Mouse (Mus musculus): ENCODE data around the gene Tctex1d2.
"Not testable (repeated sequence)": the region's sequence is repeated elsewhere in the genome, so short reads cannot be mapped to it uniquely, and the experiment has no call there.

Tctex1d2 gene

GRCm38 (mm10) chr16:32433138-32433537, 13.6 kb downstream of the Tctex1d2 start:
- no peak for DNase-seq

GRCm38 (mm10) chr16:32434066-32434465, 14.6 kb downstream of the Tctex1d2 start:
- DNase-seq: peak; percentile 63 to 78

- no peak for DNase-seq
Observed at GRCm38 (mm10) chr16:32434691-32435090, 15.2 kb downstream of the Tctex1d2 start.

- no peak for DNase-seq
Observed at GRCm38 (mm10) chr16:32436657-32437056, 17.2 kb downstream of the Tctex1d2 start.

GRCm38 (mm10) chr16:32437266-32437665, 17.8 kb downstream of the Tctex1d2 start:
- no peak for DNase-seq

- DNase-seq: no peak
Observed at GRCm38 (mm10) chr16:32441432-32441831, 21.9 kb downstream of the Tctex1d2 start.

GRCm38 (mm10) chr16:32444615-32445014, 25.1 kb downstream of the Tctex1d2 start:
- not testable (repeated sequence) for DNase-seq

GRCm38 (mm10) chr16:32445558-32445957, 26.1 kb downstream of the Tctex1d2 start:
- no peak for DNase-seq

- no peak for DNase-seq
Observed at GRCm38 (mm10) chr16:32446563-32447138, 27.1 kb downstream of the Tctex1d2 start.

GRCm38 (mm10) chr16:32449665-32450064, 30.2 kb downstream of the Tctex1d2 start:
- no peak for DNase-seq

GRCm38 (mm10) chr16:32450133-32450532, 30.6 kb downstream of the Tctex1d2 start:
- no peak for DNase-seq

GRCm38 (mm10) chr16:32453102-32453501, 33.6 kb downstream of the Tctex1d2 start:
- DNase-seq: no peak

- DNase-seq: no peak
Observed at GRCm38 (mm10) chr16:32454646-32455045, 35.1 kb downstream of the Tctex1d2 start.

GRCm38 (mm10) chr16:32456086-32456485, 36.6 kb downstream of the Tctex1d2 start:
- no peak for DNase-seq

- DNase-seq: no peak
Observed at GRCm38 (mm10) chr16:32456761-32457160, 37.3 kb downstream of the Tctex1d2 start.

- DNase-seq: peak; percentile 5 to 21
Observed at GRCm38 (mm10) chr16:32457589-32458386, 38.3 kb downstream of the Tctex1d2 start.

- DNase-seq: no peak
Observed at GRCm38 (mm10) chr16:32460518-32460917, 41.0 kb downstream of the Tctex1d2 start.

- no peak for DNase-seq
Observed at GRCm38 (mm10) chr16:32461713-32462112, 42.2 kb downstream of the Tctex1d2 start.

GRCm38 (mm10) chr16:32462950-32463349, 43.4 kb downstream of the Tctex1d2 start:
- no peak for DNase-seq

- DNase-seq: no peak
Observed at GRCm38 (mm10) chr16:32463426-32463825, 43.9 kb downstream of the Tctex1d2 start.

GRCm38 (mm10) chr16:32464908-32465307, 45.4 kb downstream of the Tctex1d2 start:
- DNase-seq: no peak

GRCm38 (mm10) chr16:32468488-32468887, 49.0 kb downstream of the Tctex1d2 start:
- no peak for DNase-seq

GRCm38 (mm10) chr16:32469404-32470105, 50.1 kb downstream of the Tctex1d2 start:
- DNase-seq: no peak

All from thymus, adult 18-20 months (tissue).